Mouse (Mus musculus): ENCODE measurements at regions not wholly inside any gene's neighbourhood (a gene's known extent, or its start where the extent isn't known, plus 50 kb on each side); places are given as distances from the start of the nearest gene placed in this dataset.

DNA sequence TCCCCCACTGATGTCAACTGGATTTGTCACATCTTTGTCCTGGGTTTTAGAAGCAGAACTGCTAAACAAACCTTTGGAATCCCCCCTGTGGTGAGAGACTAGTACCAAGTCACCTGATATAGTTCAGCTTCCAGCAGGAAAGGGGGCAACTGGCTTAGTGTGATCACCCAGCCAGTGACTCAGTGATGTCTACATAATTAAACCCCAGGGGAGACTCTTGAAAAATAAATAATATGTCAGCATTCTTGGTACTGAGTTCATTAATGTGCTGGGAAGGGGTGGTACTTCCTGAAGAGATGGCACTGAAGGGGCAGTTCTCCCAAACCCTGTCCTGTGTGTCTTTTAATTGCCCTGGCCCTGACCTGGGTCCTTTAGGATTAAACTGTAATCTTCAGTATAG, 166.5 kb upstream of the Camk1g start:
- no peak overlapping the region for H3K4me3 ChIP-seq (ENCODE audit: low read depth, low read length)
- no peak overlapping the region for H3K27ac ChIP-seq (replicated peaks; ENCODE audit: low read depth, low read length)
- H3K4me1 ChIP-seq (ENCODE audit: control insufficient read depth, insufficient read depth, low read length): peaks cover 24% of the 10 kb centered on the region
- DNase-seq (ENCODE audit: low spot score) (no peak), ATAC-seq (ENCODE audit: low read depth) (no peak)
- no peak overlapping the region; the same call in 1 of the 2 replicates for H3K9ac ChIP-seq (ENCODE audit: low read depth, low read length)
- no peaks in the 10 kb centered on the region for H3K36me3 ChIP-seq (ENCODE audit: control insufficient read depth, insufficient read depth, low read length)
- no peak overlapping the region for H3K4me2 ChIP-seq (ENCODE audit: low read depth, low read length)
- no peaks in the 10 kb centered on the region for H3K9me3 ChIP-seq (ENCODE audit: control insufficient read depth, low read length)
- no peaks in the 10 kb centered on the region for H3K27me3 ChIP-seq (replicated peaks; ENCODE audit: control insufficient read depth, insufficient read depth, low read length)

GRCm38 (mm10) chr1:193534449-193534848, 164.4 kb upstream of the Camk1g start:
- WGBS: 69% methylated on average over 4 of the region's 4 CpGs
- Histone ChIP-seq H3K4me2 (ENCODE audit: low read depth, low read length) (no peak overlapping the region), H3K9ac (ENCODE audit: low read depth, low read length) (no peak overlapping the region), H3K4me3 (ENCODE audit: low read depth, low read length) (no peak overlapping the region), H3K27ac (replicated peaks; ENCODE audit: low read depth, low read length) (no peak overlapping the region), H3K36me3 (ENCODE audit: control insufficient read depth, insufficient read depth, low read length) (no peaks in the 10 kb centered on the region), H3K4me1 (ENCODE audit: control insufficient read depth, insufficient read depth, low read length) (peaks cover 12% of the 10 kb centered on the region), H3K9me3 (ENCODE audit: control insufficient read depth, low read length) (no peaks in the 10 kb centered on the region), H3K27me3 (replicated peaks; ENCODE audit: control insufficient read depth, insufficient read depth, low read length) (no peaks in the 10 kb centered on the region)
- no peak for DNase-seq (ENCODE audit: low spot score)
- no peak for ATAC-seq (ENCODE audit: low read depth)

DNA sequence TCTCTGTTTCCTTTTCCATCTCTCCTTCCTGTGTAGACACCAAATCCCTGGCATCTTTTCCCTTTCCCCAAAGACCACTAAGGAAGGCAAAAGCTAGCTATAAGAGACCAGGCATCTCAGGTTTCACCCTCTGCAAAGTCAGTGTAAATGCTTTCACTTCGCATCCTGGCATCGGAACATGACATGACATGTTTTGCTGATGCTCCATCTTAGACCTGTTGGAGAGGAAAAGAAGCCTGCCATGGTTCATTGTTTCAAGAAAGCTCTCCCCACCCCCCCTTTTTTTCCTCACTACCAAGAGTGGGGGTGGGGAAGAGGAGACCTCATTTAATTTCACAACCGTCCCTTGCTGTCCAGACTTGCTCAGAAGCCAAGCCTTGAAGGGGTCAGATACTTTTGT, 156.4 kb upstream of the Camk1g start:
- no peak overlapping the region for H3K9ac ChIP-seq (ENCODE audit: low read depth, low read length)
- H3K4me1 ChIP-seq (ENCODE audit: control insufficient read depth, insufficient read depth, low read length): 0 out of 2 replicates have a peak, but pooled peaks cover 5% of the 10 kb centered on the region
- no peaks in the 10 kb centered on the region for H3K36me3 ChIP-seq (ENCODE audit: control insufficient read depth, insufficient read depth, low read length)
- H3K27ac ChIP-seq (replicated peaks; ENCODE audit: low read depth, low read length): no peak overlapping the region
- H3K27me3 ChIP-seq (replicated peaks; ENCODE audit: control insufficient read depth, insufficient read depth, low read length): no peaks in the 10 kb centered on the region
- H3K9me3 ChIP-seq (ENCODE audit: control insufficient read depth, low read length): peaks cover 9% of the 10 kb centered on the region
- no peak overlapping the region for H3K4me2 ChIP-seq (ENCODE audit: low read depth, low read length)
- 14% methylated on average over 3 of the region's 3 CpGs for WGBS
- ATAC-seq (ENCODE audit: low read depth) (peak; percentile 38; the same call in 1 of the 2 replicates), DNase-seq (ENCODE audit: low spot score) (peak; percentile 84)
- H3K4me3 ChIP-seq (ENCODE audit: low read depth, low read length): no peak overlapping the region

DNA sequence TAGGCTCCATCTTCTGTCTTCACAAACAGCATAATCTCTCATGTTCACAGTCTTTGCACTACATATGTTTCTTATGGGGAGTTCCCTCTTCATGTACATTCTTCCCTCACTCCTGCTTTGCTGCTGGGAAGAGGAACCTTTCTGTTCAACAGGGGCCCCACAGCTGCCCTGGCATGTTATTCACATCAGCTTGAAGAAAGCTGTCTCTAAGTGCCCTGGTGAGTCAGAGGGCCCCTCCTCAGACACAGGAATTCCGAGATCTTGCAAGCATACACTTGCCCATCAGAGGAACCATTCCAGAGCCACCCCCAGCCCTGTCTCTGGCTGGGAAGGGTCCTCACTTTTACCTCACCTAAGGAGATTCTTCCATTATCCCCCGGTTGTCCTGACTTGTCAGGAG, 151.9 kb upstream of the Camk1g start:
- no peaks in the 10 kb centered on the region for H3K27me3 ChIP-seq (replicated peaks; ENCODE audit: control insufficient read depth, insufficient read depth, low read length)
- no peak overlapping the region for H3K4me2 ChIP-seq (ENCODE audit: low read depth, low read length)
- peak; percentile 77 for ATAC-seq (ENCODE audit: low read depth)
- peak; percentile 84 for DNase-seq (ENCODE audit: low spot score)
- peak overlapping the region; percentile 12; the same call in 1 of the 2 replicates for H3K27ac ChIP-seq (replicated peaks; ENCODE audit: low read depth, low read length)
- WGBS: 62% methylated on average over 2 of the region's 2 CpGs
- no peaks in the 10 kb centered on the region for H3K9me3 ChIP-seq (ENCODE audit: control insufficient read depth, low read length)
- H3K36me3 ChIP-seq (ENCODE audit: control insufficient read depth, insufficient read depth, low read length): no peaks in the 10 kb centered on the region
- H3K4me1 ChIP-seq (ENCODE audit: control insufficient read depth, insufficient read depth, low read length): peaks cover 24% of the 10 kb centered on the region
- no peak overlapping the region for H3K9ac ChIP-seq (ENCODE audit: low read depth, low read length)
- H3K4me3 ChIP-seq (ENCODE audit: low read depth, low read length): no peak overlapping the region

DNA sequence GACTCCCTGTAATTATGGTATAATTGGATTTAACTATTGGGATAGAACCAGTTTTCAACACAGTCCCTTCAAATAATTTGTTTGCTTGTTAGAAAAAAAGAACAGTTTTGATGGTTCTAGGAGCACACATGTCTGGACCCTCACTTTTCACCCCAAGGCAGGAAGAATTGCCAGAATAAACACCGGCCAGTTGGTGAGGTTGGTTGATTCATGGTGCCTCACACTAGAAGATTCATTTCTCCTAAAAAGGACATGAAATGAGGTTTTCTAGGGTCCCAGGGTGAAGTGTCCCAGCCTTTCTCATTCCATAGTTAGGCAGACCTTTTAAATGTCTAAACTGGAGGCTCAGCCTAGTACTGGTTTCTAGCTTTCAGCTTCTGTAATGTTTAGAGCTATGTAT, 148.7 kb upstream of the Camk1g start:
- H3K36me3 ChIP-seq (ENCODE audit: control insufficient read depth, insufficient read depth, low read length): no peaks in the 10 kb centered on the region
- H3K27ac ChIP-seq (replicated peaks; ENCODE audit: low read depth, low read length): peak overlapping the region; percentile 57; the same call in 1 of the 2 replicates
- no peak overlapping the region for H3K4me2 ChIP-seq (ENCODE audit: low read depth, low read length)
- DNase-seq (ENCODE audit: low spot score): no peak
- no peak overlapping the region for H3K9ac ChIP-seq (ENCODE audit: low read depth, low read length)
- no peak for ATAC-seq (ENCODE audit: low read depth)
- no peaks in the 10 kb centered on the region for H3K9me3 ChIP-seq (ENCODE audit: control insufficient read depth, low read length)
- H3K27me3 ChIP-seq (replicated peaks; ENCODE audit: control insufficient read depth, insufficient read depth, low read length): no peaks in the 10 kb centered on the region
- H3K4me1 ChIP-seq (ENCODE audit: control insufficient read depth, insufficient read depth, low read length): peaks cover 28% of the 10 kb centered on the region
- WGBS: 70% methylated on average over 1 of the region's 1 CpGs
- no peak overlapping the region for H3K4me3 ChIP-seq (ENCODE audit: low read depth, low read length)

GRCm38 (mm10) chr1:193517968-193518367, 147.9 kb upstream of the Camk1g start:
- Histone ChIP-seq H3K27ac (replicated peaks; ENCODE audit: low read depth, low read length) (peak overlapping the region; percentile 57), H3K9ac (ENCODE audit: low read depth, low read length) (no peak overlapping the region), H3K9me3 (ENCODE audit: control insufficient read depth, low read length) (no peaks in the 10 kb centered on the region), H3K4me2 (ENCODE audit: low read depth, low read length) (no peak overlapping the region), H3K4me1 (ENCODE audit: control insufficient read depth, insufficient read depth, low read length) (peaks cover 31% of the 10 kb centered on the region), H3K36me3 (ENCODE audit: control insufficient read depth, insufficient read depth, low read length) (no peaks in the 10 kb centered on the region), H3K27me3 (replicated peaks; ENCODE audit: control insufficient read depth, insufficient read depth, low read length) (no peaks in the 10 kb centered on the region), H3K4me3 (ENCODE audit: low read depth, low read length) (no peak overlapping the region)
- WGBS: 49% methylated on average over 4 of the region's 4 CpGs
- ATAC-seq (ENCODE audit: low read depth) (peak; percentile 19; the same call in 1 of the 2 replicates), DNase-seq (ENCODE audit: low spot score) (peak; percentile 66)

- 25% methylated on average over 2 of the region's 2 CpGs for WGBS
Measured at GRCm38 (mm10) chr1:193517293-193517692, 147.2 kb upstream of the Camk1g start.

DNA sequence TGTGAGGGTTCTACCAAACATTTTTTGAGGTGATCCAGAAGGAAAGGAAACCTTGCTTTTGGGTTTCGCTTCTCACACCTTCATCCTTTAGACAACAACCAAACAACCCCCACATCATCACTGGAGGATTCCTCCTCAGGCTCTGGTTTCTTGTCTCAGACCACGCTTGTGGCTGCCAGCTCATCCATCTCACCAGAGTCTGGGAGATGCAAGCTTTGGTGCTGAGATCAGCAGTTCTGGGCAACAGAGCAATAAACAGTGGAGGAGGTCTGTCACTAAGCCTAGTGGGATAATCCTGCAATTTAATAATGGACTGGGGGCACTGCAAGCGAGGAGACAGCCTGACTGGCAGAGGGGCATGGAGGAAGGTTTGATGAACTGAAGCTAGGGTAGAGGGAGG, 146.3 kb upstream of the Camk1g start:
- H3K9ac ChIP-seq (ENCODE audit: low read depth, low read length): no peak overlapping the region
- H3K9me3 ChIP-seq (ENCODE audit: control insufficient read depth, low read length): no peaks in the 10 kb centered on the region
- no peaks in the 10 kb centered on the region for H3K27me3 ChIP-seq (replicated peaks; ENCODE audit: control insufficient read depth, insufficient read depth, low read length)
- no peak for ATAC-seq (ENCODE audit: low read depth)
- H3K4me1 ChIP-seq (ENCODE audit: control insufficient read depth, insufficient read depth, low read length): peaks cover 31% of the 10 kb centered on the region
- H3K27ac ChIP-seq (replicated peaks; ENCODE audit: low read depth, low read length): no peak overlapping the region; the same call in 1 of the 2 replicates
- H3K4me2 ChIP-seq (ENCODE audit: low read depth, low read length): no peak overlapping the region
- WGBS: 60% methylated on average over 3 of the region's 3 CpGs
- no peaks in the 10 kb centered on the region for H3K36me3 ChIP-seq (ENCODE audit: control insufficient read depth, insufficient read depth, low read length)
- H3K4me3 ChIP-seq (ENCODE audit: low read depth, low read length): no peak overlapping the region
- DNase-seq (ENCODE audit: low spot score): peak; percentile 51

More at GRCm38 (mm10) chr1:193517293-193517692, 147.2 kb upstream of the Camk1g start:
- Histone ChIP-seq H3K9me3 (ENCODE audit: control insufficient read depth, low read length) (no peaks in the 10 kb centered on the region), H3K4me3 (ENCODE audit: low read depth, low read length) (no peak overlapping the region), H3K4me1 (ENCODE audit: control insufficient read depth, insufficient read depth, low read length) (peaks cover 31% of the 10 kb centered on the region), H3K4me2 (ENCODE audit: low read depth, low read length) (no peak overlapping the region), H3K36me3 (ENCODE audit: control insufficient read depth, insufficient read depth, low read length) (no peaks in the 10 kb centered on the region), H3K27me3 (replicated peaks; ENCODE audit: control insufficient read depth, insufficient read depth, low read length) (no peaks in the 10 kb centered on the region), H3K27ac (replicated peaks; ENCODE audit: low read depth, low read length) (peak overlapping the region; percentile 57), H3K9ac (ENCODE audit: low read depth, low read length) (no peak overlapping the region)
- peak; percentile 52 for DNase-seq (ENCODE audit: low spot score)
- ATAC-seq (ENCODE audit: low read depth): no peak

- H3K27ac ChIP-seq (replicated peaks; ENCODE audit: low read depth, low read length): peak overlapping the region; percentile 28
- H3K4me3 ChIP-seq (ENCODE audit: low read depth, low read length): no peak overlapping the region
- no peaks in the 10 kb centered on the region for H3K27me3 ChIP-seq (replicated peaks; ENCODE audit: control insufficient read depth, insufficient read depth, low read length)
- 35% methylated on average over 9 of the region's 9 CpGs for WGBS
- no peaks in the 10 kb centered on the region for H3K36me3 ChIP-seq (ENCODE audit: control insufficient read depth, insufficient read depth, low read length)
- peaks cover 31% of the 10 kb centered on the region for H3K4me1 ChIP-seq (ENCODE audit: control insufficient read depth, insufficient read depth, low read length)
- H3K4me2 ChIP-seq (ENCODE audit: low read depth, low read length): no peak overlapping the region
- peak; percentile 87 for DNase-seq (ENCODE audit: low spot score)
- ATAC-seq (ENCODE audit: low read depth): peak; percentile 63
- H3K9ac ChIP-seq (ENCODE audit: low read depth, low read length): no peak overlapping the region
- no peaks in the 10 kb centered on the region for H3K9me3 ChIP-seq (ENCODE audit: control insufficient read depth, low read length)
Measured at GRCm38 (mm10) chr1:193513929-193514710, 144.0 kb upstream of the Camk1g start.
